Mouse (Mus musculus) stomach, embryonic 16.5 days (tissue): ENCODE data around the gene Bpgm. TPM values are rescaled to one million over a fixed set of nuclear protein-coding genes. Genes with fewer than 3 reads are reported as not detected.

Source experiments
- ATAC-seq: fragments of 200-750 bp; cut with Nextera tagmentation; 2 replicates; pipeline ENCODE4 v1.8.0; 2017; ENCODE audit warnings: moderate number of reproducible peaks, moderate TSS enrichment; ENCODE audit not compliant: insufficient read depth, low FRiP score
- H3K27ac ChIP-seq: fragments of 300-500 bp; sonication (generic); 2 replicates; pipeline ENCODE4 v1.5.1; 2014; ENCODE audit warnings: low read length
- H3K27me3 ChIP-seq: fragments of 300-500 bp; sonication (generic); 2 replicates; pipeline ENCODE4 v1.6.1; 2014; ENCODE audit warnings: low read length, control low read depth, mixed read lengths; ENCODE audit not compliant: control insufficient read depth, insufficient read depth
- H3K36me3 ChIP-seq: fragments of 300-500 bp; sonication (generic); 2 replicates; pipeline ENCODE4 v1.6.1; 2014; ENCODE audit warnings: low read length; ENCODE audit not compliant: control insufficient read depth, insufficient read depth
- H3K4me1 ChIP-seq: fragments of 300-500 bp; sonication (generic); 2 replicates; pipeline ENCODE4 v1.6.1; 2014; ENCODE audit warnings: low read length, control low read depth, mixed read lengths; ENCODE audit not compliant: control insufficient read depth, insufficient read depth
- H3K4me2 ChIP-seq: fragments of 300-500 bp; sonication (generic); 2 replicates; pipeline ENCODE4 v1.6.1; 2014; ENCODE audit warnings: low read depth, low read length, mixed read lengths
- H3K4me3 ChIP-seq: fragments of 300-500 bp; sonication (generic); replicated peaks from 2 replicates; pipeline ENCODE4 v1.5.1; 2014; ENCODE audit warnings: mild to moderate bottlenecking, low read length
- H3K9ac ChIP-seq: fragments of 300-500 bp; sonication (generic); 2 replicates; pipeline ENCODE4 v1.6.1; 2014; ENCODE audit warnings: low read length
- H3K9me3 ChIP-seq: fragments of 300-500 bp; sonication (generic); replicated peaks from 2 replicates; pipeline ENCODE4 v1.6.1; 2016; ENCODE audit warnings: low read length, control low read depth; ENCODE audit not compliant: control insufficient read depth
- WGBS: fragments of 180-500 bp; shearing (Covaris S2); extraction: QIAGEN DNeasy Blood & Tissue Kit; methylation state at CpG from one replicate; pipeline ENCODE4 v1.1.7; 2014; 5-methylcytosine and 5-hydroxymethylcytosine counted together
- polyA plus RNA-seq: library from polyadenylated mRNA; unstranded; fragments of >200 nt; fragmentation: Nextera tagmentation; extraction: Ambion mirVana; gene quantifications from 2 replicates; pipeline ENCODE4 v1.2.1, GENCODE M21; 2015

Bpgm gene
- polyA plus RNA-seq, 1 experiment from 2014 or later, result 44.1 TPM

- 79% methylated on average over 4 of the region's 4 CpGs for WGBS
Observed at GRCm38 (mm10) chr6:34552489-34553157, 76.6 kb downstream of the Bpgm start.

GRCm38 (mm10) chr6:34554291-34554997 lies 78.4 kb downstream of the Bpgm start:
- Histone ChIP-seq H3K27me3 (no peaks in the 10 kb centered on the region), H3K36me3 (no peaks in the 10 kb centered on the region), H3K9ac (no peak overlapping the region), H3K9me3 (0 out of 2 replicates have a peak, but pooled peaks cover 4% of the 10 kb centered on the region), H3K4me3 (no peak overlapping the region), H3K4me2 (no peak overlapping the region), H3K27ac (no peak overlapping the region), H3K4me1 (no peaks in the 10 kb centered on the region)
- ATAC-seq, result no peak
- 54% methylated on average over 9 of the region's 9 CpGs for WGBS

More at GRCm38 (mm10) chr6:34552489-34553157, 76.6 kb downstream of the Bpgm start:
- Histone ChIP-seq H3K4me1 (no peaks in the 10 kb centered on the region), H3K36me3 (no peaks in the 10 kb centered on the region), H3K4me3 (no peak overlapping the region), H3K27me3 (no peaks in the 10 kb centered on the region), H3K9me3 (0 out of 2 replicates have a peak, but pooled peaks cover 4% of the 10 kb centered on the region), H3K4me2 (no peak overlapping the region), H3K9ac (no peak overlapping the region), H3K27ac (no peak overlapping the region)
- ATAC-seq, result no peak

Other genes starting within 250 kb of the Bpgm start
- gene Akr1b3, start 158.7 kb upstream of the Bpgm start, polyA plus RNA-seq, result 122 and 130 TPM in 2 replicates
- 5.6 and 6.9 TPM in 2 replicates for gene Akr1b8, start 122.1 kb upstream of the Bpgm start, polyA plus RNA-seq
- gene Akr1b10, start 92.0 kb upstream of the Bpgm start, polyA plus RNA-seq, result 21.6 and 24.9 TPM in 2 replicates
- 1.5 and 16.7 TPM in 2 replicates for gene Akr1b7, start 63.9 kb upstream of the Bpgm start, polyA plus RNA-seq
- 362 and 363 TPM in 2 replicates for gene Cald1, start 122.3 kb downstream of the Bpgm start, polyA plus RNA-seq